Mouse (Mus musculus) spleen, adult 12 weeks (tissue): ENCODE results near the gene Pik3r6.

Source experiments
- DNase-seq: peaks from one replicate; pipeline ENCODE4 v3.0.0; 2022; ENCODE audit warnings: low spot score

The Pik3r6 gene

DNA sequence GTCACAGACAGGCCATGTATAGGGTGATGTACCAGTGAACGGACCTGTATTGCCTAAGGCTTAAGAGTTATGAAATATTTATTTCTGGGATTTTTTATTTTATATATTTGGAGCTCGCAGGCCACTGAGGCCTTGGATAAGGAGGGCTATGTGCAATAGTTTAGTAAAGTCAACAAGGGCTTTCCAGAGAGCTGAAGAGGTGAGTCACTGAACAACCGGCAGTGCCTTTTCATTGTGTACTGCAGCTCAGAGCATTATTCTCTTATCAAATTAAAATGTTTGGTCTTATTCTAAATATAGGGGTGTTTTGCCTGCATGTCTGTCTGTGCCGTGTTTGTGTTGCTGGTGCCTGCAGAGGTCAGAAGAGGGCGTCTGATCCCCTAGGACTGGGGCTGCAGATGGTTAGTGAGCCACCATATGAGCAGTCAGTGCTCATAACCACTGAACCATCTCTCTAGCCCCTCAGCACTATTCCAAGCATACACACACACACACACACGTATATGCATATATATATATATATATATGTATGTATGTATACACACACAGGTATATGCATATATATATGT is 14.5 kb upstream of the Pik3r6 start:
- DNase-seq = no peak

GRCm38 (mm10) chr11:68489236-68489635 is 13.6 kb upstream of the Pik3r6 start:
- no peak for DNase-seq

DNA sequence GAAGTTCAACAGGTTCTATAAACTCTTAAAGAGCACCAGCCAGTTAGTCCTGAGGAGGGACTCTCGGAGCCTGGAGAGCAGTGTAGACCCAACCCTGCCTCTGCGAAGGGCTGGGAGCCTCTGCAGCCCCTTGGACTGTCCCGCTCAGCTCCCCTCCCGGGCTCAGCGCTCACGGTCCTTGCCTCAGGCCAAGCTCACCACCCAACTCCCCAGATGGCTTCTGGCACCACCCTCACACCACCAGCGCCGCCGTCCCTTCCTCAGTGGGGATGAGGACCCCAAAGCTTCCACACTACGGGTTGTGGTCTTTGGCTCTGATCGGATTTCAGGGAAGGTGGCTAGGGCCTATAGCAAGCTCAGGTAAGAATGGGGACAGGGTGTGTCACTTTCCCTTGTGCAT is 10.2 kb upstream of the Pik3r6 start:
- DNase-seq = no peak

DNA sequence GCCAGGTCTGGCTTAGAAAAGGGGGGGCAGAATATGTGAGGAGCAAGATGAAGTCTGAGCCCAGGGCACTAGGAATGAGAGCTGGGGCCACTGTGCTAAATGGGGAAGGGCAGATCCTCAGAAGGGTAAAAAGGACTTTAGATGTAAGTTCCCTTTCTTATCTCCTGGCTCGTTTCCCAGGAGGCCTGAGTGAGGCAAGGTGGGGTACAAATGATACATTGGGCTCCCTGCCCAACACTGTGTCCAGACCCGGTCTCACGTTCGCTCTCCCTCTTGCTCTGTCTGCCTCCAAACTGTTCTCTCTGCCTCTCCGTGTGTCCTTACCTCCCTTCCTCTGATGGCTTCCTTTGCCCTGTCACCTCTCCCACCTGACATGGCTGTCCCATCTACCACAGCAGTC is 9.1 kb upstream of the Pik3r6 start:
- no peak for DNase-seq

DNA sequence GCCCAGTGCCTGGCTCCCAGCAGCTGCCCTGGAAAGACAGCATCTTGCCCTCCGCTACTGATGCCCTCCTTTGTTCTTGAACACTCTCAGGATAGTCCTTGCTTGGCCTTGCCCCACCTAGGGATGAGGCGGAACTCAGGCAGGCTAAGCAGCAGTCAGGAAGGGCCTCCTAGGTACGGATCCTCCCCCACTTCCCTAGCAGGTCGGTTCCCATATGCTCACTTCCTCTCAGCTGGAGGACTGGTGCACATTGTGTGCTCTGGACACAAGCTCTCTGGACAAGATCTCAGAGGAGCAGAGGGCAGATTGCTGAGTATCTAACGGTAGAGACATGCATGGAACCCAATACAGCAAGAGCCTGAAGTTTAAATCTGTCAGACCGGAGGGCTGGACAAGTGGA is 5.7 kb upstream of the Pik3r6 start:
- no peak for DNase-seq

- DNase-seq = peak; percentile 57
Measured at GRCm38 (mm10) chr11:68498517-68498916, 4.3 kb upstream of the Pik3r6 start.

DNA sequence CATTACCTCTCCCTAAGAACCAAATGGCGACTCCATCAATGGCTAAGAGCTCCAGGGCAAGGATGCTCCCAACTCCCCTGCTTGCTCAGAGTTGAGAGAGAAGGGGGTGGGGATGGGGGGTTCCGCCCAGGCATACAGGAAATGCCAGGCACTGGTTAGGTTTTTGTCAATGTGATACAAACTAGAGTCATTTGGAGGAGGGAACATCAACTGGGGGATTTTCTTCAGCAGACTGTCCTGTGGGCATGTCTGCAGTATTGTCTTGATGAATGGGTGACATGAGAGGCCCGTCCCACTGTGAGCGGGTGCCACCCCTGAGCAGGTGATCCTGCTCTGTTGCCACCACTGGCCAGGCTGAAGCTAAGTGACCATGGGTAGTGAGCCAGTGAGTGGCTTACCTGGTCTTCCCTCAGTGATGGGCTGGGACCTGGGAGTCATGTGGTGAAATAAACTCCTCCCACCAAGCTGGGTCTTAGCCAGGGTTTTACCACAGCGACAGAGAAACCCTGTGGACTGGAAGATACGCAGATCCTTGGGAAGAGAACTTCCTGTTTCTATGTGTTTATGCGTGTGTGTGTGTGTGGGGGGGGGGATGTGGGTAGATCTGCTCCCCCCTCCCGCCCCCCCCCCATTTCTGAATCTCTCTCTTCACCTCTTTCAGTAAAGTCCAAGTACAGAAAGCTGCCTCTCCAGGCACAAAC is 3.7 kb upstream of the Pik3r6 start:
- DNase-seq = no peak

GRCm38 (mm10) chr11:68500949-68501350 is 1.9 kb upstream of the Pik3r6 start:
- DNase-seq = no peak

DNA sequence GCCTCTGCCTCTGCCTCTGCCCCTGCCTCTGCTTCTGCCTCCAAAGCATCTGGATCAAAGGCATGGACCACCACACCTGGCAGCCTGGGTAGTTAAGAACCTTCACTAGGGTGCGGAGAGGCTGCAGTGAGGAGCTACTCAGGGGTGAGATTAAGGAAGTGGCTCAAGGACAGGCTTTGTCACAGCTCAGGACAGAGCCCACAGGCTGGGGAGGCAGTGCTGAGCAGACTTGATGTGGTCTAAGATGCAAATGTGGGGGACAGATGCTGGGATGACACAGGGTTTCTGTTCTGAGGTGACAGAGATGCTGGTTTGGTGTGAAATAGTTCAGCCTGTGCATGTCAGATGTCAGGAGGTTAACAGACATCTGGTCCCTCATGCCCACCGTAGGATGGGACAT is 411 bp upstream of the Pik3r6 start:
- DNase-seq = no peak

GRCm38 (mm10) chr11:68504913-68505312 is 2.1 kb downstream of the Pik3r6 start:
- no peak for DNase-seq

GRCm38 (mm10) chr11:68507246-68507645 is 4.4 kb downstream of the Pik3r6 start:
- no peak for DNase-seq

- DNase-seq = no peak
Measured at GRCm38 (mm10) chr11:68508619-68509018, 5.8 kb downstream of the Pik3r6 start.

DNA sequence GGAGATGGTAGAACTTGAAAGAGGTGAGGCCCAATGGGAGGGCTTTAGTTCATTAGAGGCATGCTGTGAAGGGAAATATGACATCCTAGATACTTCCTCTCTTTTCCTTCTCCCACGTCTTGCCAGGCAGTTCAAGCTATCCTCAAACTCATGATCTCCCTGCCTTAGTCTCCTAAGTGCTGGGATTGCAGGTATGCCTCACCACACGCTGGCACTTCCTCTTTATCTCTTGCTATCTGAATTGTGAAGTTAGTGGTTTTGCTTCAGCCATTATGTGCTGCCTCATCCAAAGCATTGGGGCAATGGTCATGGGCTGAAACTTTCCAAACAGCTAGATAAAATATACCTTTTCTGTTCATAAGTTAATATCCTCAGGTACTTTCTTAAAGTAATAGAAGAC is 6.4 kb downstream of the Pik3r6 start:
- DNase-seq = no peak

DNA sequence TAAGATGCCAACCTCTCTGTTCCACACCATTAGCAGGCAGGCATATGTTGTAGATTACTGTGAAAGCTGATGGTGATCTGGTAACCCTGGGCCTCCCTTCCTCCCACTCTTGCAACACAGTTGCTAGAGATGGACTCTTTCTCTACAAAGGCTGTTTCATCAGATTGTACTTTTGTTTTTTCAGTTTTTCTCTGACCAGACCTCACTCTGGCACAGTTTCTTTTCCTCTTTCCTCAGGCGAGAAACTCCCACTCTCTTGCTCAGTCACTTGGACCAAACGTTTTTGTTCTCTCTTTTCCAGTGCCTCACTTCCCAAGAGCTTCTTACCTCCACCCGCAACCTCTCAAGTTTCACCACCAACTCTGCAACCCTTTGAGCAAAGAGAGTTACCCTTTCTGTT is 11.2 kb downstream of the Pik3r6 start:
- no peak for DNase-seq

DNA sequence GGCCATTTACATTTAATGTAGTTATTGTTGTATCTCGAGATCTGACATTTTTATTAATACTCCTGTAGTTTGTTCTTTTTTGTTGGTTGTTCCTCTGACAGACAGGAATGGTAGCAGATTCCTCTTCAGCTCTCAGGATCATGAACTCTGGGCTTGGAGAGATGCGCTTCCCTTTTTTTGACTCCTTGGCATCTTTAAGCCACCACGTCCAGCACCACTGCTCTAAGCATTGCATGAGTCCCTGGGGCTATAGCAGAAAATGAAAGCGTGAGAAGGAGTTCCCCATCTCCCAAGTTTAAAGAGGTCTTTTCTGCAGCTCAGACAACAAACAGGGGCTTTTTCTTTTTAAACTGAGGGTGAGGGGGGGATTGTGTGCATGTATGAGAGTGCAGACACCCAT is 16.5 kb downstream of the Pik3r6 start:
- no peak for DNase-seq

DNA sequence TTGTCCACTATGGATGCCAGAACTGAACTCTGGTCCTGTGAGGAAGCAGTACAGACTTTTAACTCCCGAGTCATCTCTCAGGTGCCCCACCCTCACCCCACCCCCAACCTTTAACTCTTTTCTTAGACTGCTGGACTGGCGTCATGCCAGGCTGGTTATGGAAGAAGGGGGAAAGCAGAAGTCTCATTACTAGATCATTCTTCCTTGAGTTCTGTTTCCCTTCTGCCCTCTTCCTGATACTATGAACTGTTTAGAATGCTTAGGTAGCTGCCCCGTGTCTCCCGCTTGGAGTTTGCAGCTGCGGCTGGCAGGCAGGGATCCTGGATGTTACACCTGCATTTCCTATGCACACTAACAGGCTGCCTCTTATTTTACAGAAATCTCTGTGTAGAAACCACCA is 17.0 kb downstream of the Pik3r6 start:
- no peak for DNase-seq

DNA sequence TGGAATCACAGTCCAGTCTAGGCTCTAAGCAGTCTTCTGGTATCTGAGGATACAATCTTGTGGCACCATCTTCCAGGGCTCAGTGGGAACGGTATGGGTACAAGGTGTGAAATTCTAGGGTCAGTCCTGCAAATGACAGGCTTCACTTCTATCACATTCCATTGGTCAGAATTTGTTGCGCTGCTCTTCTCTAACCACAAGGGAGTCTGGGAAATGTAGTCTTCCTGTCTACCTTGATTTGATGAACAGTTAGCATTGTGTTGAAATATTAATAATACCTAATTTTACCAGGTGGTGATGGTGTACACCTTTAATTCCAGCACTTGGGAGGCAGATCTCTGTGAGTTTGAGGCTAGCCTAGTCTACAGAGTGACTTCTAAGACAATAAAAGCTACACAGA is 17.6 kb downstream of the Pik3r6 start:
- DNase-seq = no peak

DNA sequence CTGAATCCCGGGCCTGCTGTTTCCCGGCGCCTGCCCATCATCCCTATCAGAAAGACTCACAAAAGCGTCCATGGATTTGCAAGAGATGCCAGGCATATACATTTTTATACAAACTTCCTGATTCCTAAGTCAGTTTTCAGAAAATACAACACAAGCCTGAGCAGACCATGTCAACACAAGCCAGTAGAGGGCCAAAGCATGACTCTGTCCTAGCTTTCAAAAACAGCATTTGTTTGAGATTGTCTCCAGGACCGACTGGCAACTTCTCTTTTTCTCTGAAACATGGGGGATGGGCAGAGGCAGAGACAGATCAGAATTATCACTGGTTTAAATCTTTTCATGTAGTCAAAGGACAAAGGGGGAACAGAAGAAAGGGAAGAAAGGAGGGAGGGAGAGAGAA is 18.5 kb downstream of the Pik3r6 start:
- no peak for DNase-seq

GRCm38 (mm10) chr11:68526441-68526840 is 23.6 kb downstream of the Pik3r6 start:
- DNase-seq = no peak

DNA sequence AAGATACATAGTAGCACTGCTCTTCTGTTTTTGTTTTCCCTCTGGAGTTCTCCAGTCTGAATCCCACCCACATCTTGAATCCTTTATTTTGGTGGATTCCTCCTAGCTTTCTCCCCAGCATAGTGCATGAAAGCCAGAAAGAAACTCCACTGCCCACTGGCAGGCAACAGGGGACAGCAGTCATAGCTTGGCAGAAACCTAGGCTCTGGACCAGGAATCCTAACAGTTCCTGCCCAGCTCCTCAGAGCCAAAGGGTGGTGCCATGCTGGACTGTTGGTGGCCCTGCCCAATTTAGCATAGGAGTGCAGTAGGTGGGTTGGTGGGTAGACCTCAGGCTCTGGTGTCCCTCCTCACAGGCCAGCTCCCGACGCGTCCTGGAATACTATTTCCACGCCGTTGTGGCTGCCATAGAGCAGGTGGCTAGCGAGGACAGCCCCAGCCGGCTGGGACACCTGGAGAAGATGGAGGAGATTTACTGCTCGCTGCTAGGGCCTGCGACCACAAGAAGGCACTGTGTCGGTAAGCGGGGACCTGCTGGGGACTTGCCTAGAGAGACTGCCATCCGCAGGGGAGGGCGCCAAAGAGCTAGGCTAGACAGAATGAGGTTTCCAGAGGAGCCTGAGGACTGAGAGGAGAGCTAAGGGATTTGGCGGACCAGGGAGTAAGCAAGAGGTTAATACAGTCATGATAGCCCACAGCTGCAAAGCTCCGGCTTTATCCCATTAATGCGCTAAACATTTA is 28.4 kb downstream of the Pik3r6 start:
- no peak for DNase-seq

DNA sequence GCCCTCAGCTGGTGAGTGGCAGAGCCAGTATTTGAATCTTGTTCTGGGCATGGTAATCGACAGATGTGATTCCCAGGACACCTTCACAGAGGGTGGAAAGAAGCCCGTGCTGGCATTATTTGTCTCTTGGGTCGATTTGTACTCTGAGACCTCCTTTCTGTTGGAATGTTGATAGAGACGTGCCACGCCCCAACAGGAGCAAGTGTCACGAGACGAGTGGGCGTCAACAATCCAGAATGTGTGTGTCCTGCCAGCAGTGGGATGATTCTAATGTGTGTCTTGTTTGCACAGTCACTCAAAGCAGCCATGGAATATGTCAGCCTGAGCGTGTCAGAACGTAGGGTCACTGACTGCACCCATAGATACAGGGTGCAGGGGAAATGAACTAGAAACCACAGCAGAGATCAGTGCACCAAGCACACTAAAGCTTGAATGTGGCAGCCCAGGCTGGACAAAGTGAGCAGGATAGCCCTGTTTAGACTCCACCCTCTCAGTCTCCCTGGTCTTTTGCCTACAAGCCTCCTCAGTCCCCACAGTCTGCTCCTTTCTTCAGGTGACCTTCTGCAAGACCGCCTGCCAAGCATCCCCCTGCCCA is 29.2 kb downstream of the Pik3r6 start:
- no peak for DNase-seq

GRCm38 (mm10) chr11:68532773-68533172 is 30.0 kb downstream of the Pik3r6 start:
- DNase-seq = no peak

DNA sequence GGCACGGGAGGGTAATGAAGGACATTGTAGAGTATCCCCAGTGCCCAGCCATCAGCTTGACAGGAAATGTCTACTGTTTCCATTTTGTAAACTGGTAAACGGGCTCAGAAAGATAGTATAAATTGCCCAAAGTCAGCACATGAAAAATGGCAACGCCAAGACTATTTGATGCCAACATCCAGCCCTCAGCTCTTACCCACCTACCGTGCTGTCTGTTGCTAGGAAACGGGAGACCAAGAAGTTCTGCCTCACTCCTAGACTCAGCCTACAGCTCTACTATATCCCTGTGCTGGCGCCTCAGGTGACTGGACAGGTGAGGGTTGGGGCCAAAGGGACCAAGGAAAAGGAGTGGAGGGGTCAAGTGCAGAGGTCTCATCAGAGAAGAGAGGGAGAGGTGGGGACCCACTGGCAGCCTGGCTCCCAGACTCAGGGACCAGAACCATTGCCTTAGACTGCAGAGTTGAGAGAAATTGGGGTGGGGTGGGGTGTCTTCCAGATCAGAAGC is 31.2 kb downstream of the Pik3r6 start:
- no peak for DNase-seq
